Mouse (Mus musculus): ENCODE data around the gene Arl8a. TPM values are rescaled to one million over a fixed set of nuclear protein-coding genes. Genes with fewer than 3 reads are reported as not detected.

Gene Arl8a
- 66.6 and 68.8 TPM in 2 replicates for polyA plus RNA-seq (2015; fragmentation: Nextera tagmentation; extraction: Ambion mirVana)

GRCm38 (mm10) chr1:135146077-135146945, at the start of gene Arl8a:
Gene Arl8a, plus strand, starts transcription at chr1:135146824.
- H3K4me3 ChIP-seq (ENCODE audit: low read depth, low read length): peak within 1 kb of the TSS; percentile 90
- TF ChIP-seq CTCF (IDR thresholded peaks at IDR 0.05; ENCODE audit: low read depth): no peak
- ATAC-seq: peak; percentile 78
- H3K4me1 ChIP-seq (replicated peaks; ENCODE audit: control insufficient read depth, insufficient read depth, low read length): peaks cover 8% of the 10 kb centered on the region
- H3K27ac ChIP-seq (ENCODE audit: low read depth, low read length): peak within 1 kb of the TSS; percentile 89
- H3K4me2 ChIP-seq (replicated peaks; ENCODE audit: low read depth): peak within 1 kb of the TSS; percentile 80
- H3K9ac ChIP-seq (ENCODE audit: low read depth, low read length): peak within 1 kb of the TSS; percentile 95
- H3K9me3 ChIP-seq (ENCODE audit: control insufficient read depth): no peaks in the 10 kb centered on the region
- peaks cover 2% of the 10 kb centered on the region; the same call in 1 of the 2 replicates for H3K27me3 ChIP-seq (replicated peaks; ENCODE audit: control insufficient read depth, insufficient read depth, low read length)
- under 1% methylated on average over 51 of the region's 78 CpGs for WGBS
- no peaks in the 10 kb centered on the region for H3K36me3 ChIP-seq (ENCODE audit: control insufficient read depth, insufficient read depth)

- TF ChIP-seq CTCF (IDR thresholded peaks at IDR 0.05; ENCODE audit: low read depth): no peak
- Histone ChIP-seq H3K36me3 (ENCODE audit: control insufficient read depth, insufficient read depth) (no peaks in the 10 kb centered on the region), H3K27me3 (replicated peaks; ENCODE audit: control insufficient read depth, insufficient read depth, low read length) (peaks cover 2% of the 10 kb centered on the region; the same call in 1 of the 2 replicates), H3K4me1 (replicated peaks; ENCODE audit: control insufficient read depth, insufficient read depth, low read length) (no peaks in the 10 kb centered on the region), H3K9me3 (ENCODE audit: control insufficient read depth) (no peaks in the 10 kb centered on the region), H3K9ac (ENCODE audit: low read depth, low read length) (no peak overlapping the region), H3K4me3 (ENCODE audit: low read depth, low read length) (no peak overlapping the region), H3K4me2 (replicated peaks; ENCODE audit: low read depth) (no peak overlapping the region), H3K27ac (ENCODE audit: low read depth, low read length) (no peak overlapping the region)
- no peak for ATAC-seq
- 93% methylated on average over 6 of the region's 6 CpGs for WGBS
Measured at GRCm38 (mm10) chr1:135097441-135097840, 49.2 kb upstream of the Arl8a start.

GRCm38 (mm10) chr1:135098441-135098840, 48.2 kb upstream of the Arl8a start:
- H3K27me3 ChIP-seq (replicated peaks; ENCODE audit: control insufficient read depth, insufficient read depth, low read length): peaks cover 9% of the 10 kb centered on the region
- H3K4me1 ChIP-seq (replicated peaks; ENCODE audit: control insufficient read depth, insufficient read depth, low read length): no peaks in the 10 kb centered on the region
- no peak for TF ChIP-seq CTCF (IDR thresholded peaks at IDR 0.05; ENCODE audit: low read depth)
- ATAC-seq: no peak
- H3K9ac ChIP-seq (ENCODE audit: low read depth, low read length): no peak overlapping the region
- no peaks in the 10 kb centered on the region for H3K9me3 ChIP-seq (ENCODE audit: control insufficient read depth)
- H3K4me3 ChIP-seq (ENCODE audit: low read depth, low read length): no peak overlapping the region
- H3K27ac ChIP-seq (ENCODE audit: low read depth, low read length): no peak overlapping the region
- WGBS: 91% methylated on average over 7 of the region's 7 CpGs
- no peaks in the 10 kb centered on the region for H3K36me3 ChIP-seq (ENCODE audit: control insufficient read depth, insufficient read depth)
- no peak overlapping the region for H3K4me2 ChIP-seq (replicated peaks; ENCODE audit: low read depth)

- no peaks in the 10 kb centered on the region for H3K36me3 ChIP-seq (ENCODE audit: control insufficient read depth, insufficient read depth)
- H3K27ac ChIP-seq (ENCODE audit: low read depth, low read length): no peak overlapping the region
- no peak overlapping the region for H3K4me2 ChIP-seq (replicated peaks; ENCODE audit: low read depth)
- no peak overlapping the region for H3K4me3 ChIP-seq (ENCODE audit: low read depth, low read length)
- H3K27me3 ChIP-seq (replicated peaks; ENCODE audit: control insufficient read depth, insufficient read depth, low read length): peaks cover 28% of the 10 kb centered on the region
- H3K4me1 ChIP-seq (replicated peaks; ENCODE audit: control insufficient read depth, insufficient read depth, low read length): no peaks in the 10 kb centered on the region
- H3K9ac ChIP-seq (ENCODE audit: low read depth, low read length): no peak overlapping the region
- 55% methylated on average over 7 of the region's 7 CpGs for WGBS
- no peaks in the 10 kb centered on the region for H3K9me3 ChIP-seq (ENCODE audit: control insufficient read depth)
- no peak for TF ChIP-seq CTCF (IDR thresholded peaks at IDR 0.05; ENCODE audit: low read depth)
- no peak for ATAC-seq
Measured at GRCm38 (mm10) chr1:135100400-135100799, 46.2 kb upstream of the Arl8a start.

- Histone ChIP-seq H3K9me3 (ENCODE audit: control insufficient read depth) (no peaks in the 10 kb centered on the region), H3K9ac (ENCODE audit: low read depth, low read length) (no peak within 1 kb of the TSS), H3K36me3 (ENCODE audit: control insufficient read depth, insufficient read depth) (no peaks in the 10 kb centered on the region), H3K27ac (ENCODE audit: low read depth, low read length) (no peak within 1 kb of the TSS), H3K4me3 (ENCODE audit: low read depth, low read length) (peak within 1 kb of the TSS; percentile 33), H3K4me1 (replicated peaks; ENCODE audit: control insufficient read depth, insufficient read depth, low read length) (0 out of 2 replicates have a peak, but pooled peaks cover 3% of the 10 kb centered on the region), H3K4me2 (replicated peaks; ENCODE audit: low read depth) (peak within 1 kb of the TSS; percentile 65), H3K27me3 (replicated peaks; ENCODE audit: control insufficient read depth, insufficient read depth, low read length) (peaks cover 41% of the 10 kb centered on the region)
- no peak for TF ChIP-seq CTCF (IDR thresholded peaks at IDR 0.05; ENCODE audit: low read depth)
- WGBS: under 1% methylated on average over 40 of the region's 40 CpGs
- ATAC-seq: peak; percentile 15; the same call in 1 of the 2 replicates
Measured at GRCm38 (mm10) chr1:135105124-135105523, 41.5 kb upstream of the Arl8a start, which contains the start of gene Lgr6. Gene Lgr6, minus strand, starts transcription at chr1:135105276.

- H3K4me1 ChIP-seq (replicated peaks; ENCODE audit: control insufficient read depth, insufficient read depth, low read length): 0 out of 2 replicates have a peak, but pooled peaks cover 3% of the 10 kb centered on the region
- peak; percentile 89 for TF ChIP-seq CTCF (IDR thresholded peaks at IDR 0.05; ENCODE audit: low read depth)
- no peak for ATAC-seq
- no peak overlapping the region for H3K4me3 ChIP-seq (ENCODE audit: low read depth, low read length)
- WGBS: 3% methylated on average over 8 of the region's 8 CpGs
- H3K4me2 ChIP-seq (replicated peaks; ENCODE audit: low read depth): no peak overlapping the region
- H3K9ac ChIP-seq (ENCODE audit: low read depth, low read length): no peak overlapping the region
- H3K36me3 ChIP-seq (ENCODE audit: control insufficient read depth, insufficient read depth): no peaks in the 10 kb centered on the region
- H3K9me3 ChIP-seq (ENCODE audit: control insufficient read depth): no peaks in the 10 kb centered on the region
- H3K27ac ChIP-seq (ENCODE audit: low read depth, low read length): no peak overlapping the region
- peaks cover 41% of the 10 kb centered on the region for H3K27me3 ChIP-seq (replicated peaks; ENCODE audit: control insufficient read depth, insufficient read depth, low read length)
Measured at GRCm38 (mm10) chr1:135105951-135106350, 40.7 kb upstream of the Arl8a start.
